Mouse (Mus musculus) heart, adult 10 weeks (tissue): ENCODE results near the gene Dnajc24. TPM values are rescaled to one million over a fixed set of nuclear protein-coding genes. Genes with fewer than 3 reads are reported as not detected.

ENCODE experiments used
- polyA plus RNA-seq: library from polyadenylated mRNA; stranded (reverse); fragments of 350-450 nt; fragmentation: Illumina TruSeq; extraction: RNeasy Lipid Tissue Mini Kit (QIAGEN cat#74804); gene quantifications from one replicate; pipeline ENCODE4 v1.2.3, GENCODE M21; 2014; ENCODE audit warnings: low read depth, low replicate concordance

The Dnajc24 gene
- 14.3 TPM for polyA plus RNA-seq

DNA sequence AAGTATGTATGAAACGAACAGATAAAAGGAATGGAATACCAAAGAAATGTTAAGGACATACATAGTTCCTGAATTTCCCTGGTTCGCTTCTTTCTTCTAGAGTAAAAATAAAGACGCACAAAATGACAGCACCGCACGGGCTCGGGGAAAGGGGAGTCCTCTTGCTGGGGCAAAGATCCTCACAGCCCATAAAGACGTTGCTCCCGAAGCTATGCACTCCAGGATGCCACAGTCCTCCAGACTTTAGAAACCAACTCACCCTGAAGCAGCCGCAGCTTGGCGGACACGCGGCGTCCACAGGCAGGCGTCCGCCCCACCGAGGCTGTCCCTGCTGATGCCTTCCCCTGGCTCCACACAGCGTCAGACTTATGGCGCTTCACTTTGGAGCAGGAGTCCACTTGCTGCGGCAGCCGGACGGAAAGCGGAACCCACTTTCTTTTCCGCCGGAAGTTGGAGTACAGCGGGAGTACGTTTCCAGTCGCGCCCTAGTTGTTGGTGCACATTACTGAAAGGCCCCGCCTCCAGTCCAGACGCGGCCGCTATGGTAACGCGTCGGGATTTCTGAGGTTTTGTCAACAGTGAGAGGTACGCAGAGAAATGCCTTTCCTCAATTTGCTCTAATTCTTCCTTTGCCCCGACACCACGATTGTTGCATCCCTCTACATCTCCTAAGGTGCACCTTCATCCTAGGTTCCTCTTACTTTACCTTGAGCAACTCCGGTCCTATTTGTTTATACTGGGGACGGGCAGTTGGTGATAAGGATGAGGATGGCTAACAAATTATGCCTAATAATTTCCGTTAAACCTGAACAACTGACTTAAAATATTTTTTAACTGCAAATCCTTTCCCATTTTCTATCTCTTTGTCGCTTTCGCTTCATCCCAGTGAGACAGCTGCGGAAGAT, at the start of gene Dnajc24:
Gene Dnajc24 (minus strand): TSS at position 715 of the 905 bp plus-strand sequence.

Other genes with a start within 250 kb of the Dnajc24 start
- gene Elp4, start 99.0 kb downstream of the Dnajc24 start, polyA plus RNA-seq = 10.8 TPM
- 124 TPM for gene Immp1l, start 98.9 kb downstream of the Dnajc24 start, polyA plus RNA-seq